Mouse (Mus musculus) Patski (cell line): Measurements from ENCODE around the gene Sh3bp1. TPM values are rescaled to one million over a fixed set of nuclear protein-coding genes. Genes with fewer than 3 reads are reported as not detected.

ENCODE experiments used
- ATAC-seq: fragments of 100-300 bp; one replicate; pipeline ENCODE4 v1.8.0; 2021
- CTCF ChIA-PET: fragments of 350-600 bp; sonication (Branson Sonifier 250); formaldehyde crosslinking; loops from one replicate; lab custom pipeline; 2022; ENCODE audit warnings: inconsistent platforms; lab: Charles Lee
- POLR2A ChIA-PET: fragments of 350-600 bp; sonication (Branson Sonifier 250); formaldehyde crosslinking; loops from one replicate; lab custom pipeline; 2022; ENCODE audit warnings: antibody characterized with exemption, inconsistent platforms; lab: Charles Lee
- DNase-seq: peaks from one replicate; pipeline ENCODE4 v3.0.0-alpha.2; 2011; ENCODE audit warnings: low read depth, low spot score
- H3K27me3 ChIP-seq: fragments of 371-371 bp; one replicate; pipeline ENCODE4 v1.5.1; 2021
- CTCF ChIP-seq: fragments of 100-300 bp; IDR thresholded peaks from one replicate; pipeline ENCODE4 v1.5.1; 2021
- in situ Hi-C: fragments of 300-500 bp; cut with MboI; formaldehyde crosslinking; loops from 3 replicates; pipeline ENCODE4 v1.11.1; 2018; ENCODE audit warnings: low pct_unique_long_range_greater_than_20kb, mixed read lengths
- polyA plus RNA-seq: library from polyadenylated mRNA; unstranded; gene quantifications from one replicate; pipeline ENCODE4 v1.2.3, GENCODE M21; 2021

Sh3bp1 gene
- polyA plus RNA-seq, 1 experiment from 2014 or later, result 13.6 TPM

- POLR2A ChIA-PET, result interaction anchor here (0.6 to 4.6 kb wide), 7 partner anchors 13 to 327 kb away, joined by 3 to 41 read pairs (median 4); partner anchors contain the start of genes Lgals1 and Nol12
- TF ChIP-seq CTCF, result no peak
- CTCF ChIA-PET, result interaction anchor here (1.4 to 5.7 kb wide), 8 partner anchors 9 to 57 kb away, joined by 3 to 136 read pairs (median 21); partner anchors contain the start of genes Lgals1 and Nol12
- in situ Hi-C loops, result no loop called here
- ATAC-seq (peak; percentile 7), DNase-seq (no peak)
- H3K27me3 ChIP-seq, result no peaks in the 10 kb centered on the region
Measured at GRCm38 (mm10) chr15:78914091-78914822, 14.7 kb downstream of the Sh3bp1 start.

GRCm38 (mm10) chr15:78914823-78915659, 15.5 kb downstream of the Sh3bp1 start:
- CTCF ChIA-PET, result interaction anchor here (1.0 to 5.7 kb wide), 16 partner anchors 10 to 115 kb away, joined by 3 to 136 read pairs (median 5); partner anchors contain the start of genes Lgals1, Nol12 and Triobp
- H3K27me3 ChIP-seq, result no peaks in the 10 kb centered on the region
- no peak for DNase-seq
- POLR2A ChIA-PET, result interaction anchor here (0.7 to 4.6 kb wide), 8 partner anchors 9 to 328 kb away, joined by 3 to 41 read pairs (median 6); partner anchors contain the start of genes Lgals1, Nol12 and Triobp
- in situ Hi-C loops, result loop anchor here (5.0 kb wide), 1 partner anchor 37 kb away; no protein-coding TSS in a partner anchor
- TF ChIP-seq CTCF, result no peak
- ATAC-seq, result no peak

- ChIA-PET POLR2A (interaction anchor here (0.9 to 4.6 kb wide), 6 partner anchors 9 to 31 kb away, joined by 3 to 41 read pairs (median 8); partner anchors contain the start of genes Lgals1, Nol12 and Triobp), CTCF (interaction anchor here (1.0 to 5.7 kb wide), 16 partner anchors 9 to 115 kb away, joined by 3 to 136 read pairs (median 5); partner anchors contain the start of genes Lgals1, Nol12 and Triobp)
- H3K27me3 ChIP-seq, result no peaks in the 10 kb centered on the region
- DNase-seq, result no peak
- no peak for TF ChIP-seq CTCF
- in situ Hi-C loops, result loop anchor here (5.0 kb wide), 1 partner anchor 37 kb away; no protein-coding TSS in a partner anchor
- no peak for ATAC-seq
Measured at GRCm38 (mm10) chr15:78915660-78916017, 16.1 kb downstream of the Sh3bp1 start.

- ATAC-seq (no peak), DNase-seq (no peak)
- in situ Hi-C loops, result loop anchor here (5.0 kb wide), 1 partner anchor 36 kb away; no protein-coding TSS in a partner anchor
- CTCF ChIA-PET, result interaction anchor here (0.7 to 5.7 kb wide), 18 partner anchors 9 to 156 kb away, joined by 3 to 136 read pairs (median 4); partner anchors contain the start of genes Lgals1, Nol12 and Triobp
- POLR2A ChIA-PET, result interaction anchor here (1.1 to 4.6 kb wide), 5 partner anchors 8 to 26 kb away, joined by 3 to 41 read pairs (median 8); partner anchors contain the start of genes Lgals1 and Nol12
- H3K27me3 ChIP-seq, result no peaks in the 10 kb centered on the region
- no peak for TF ChIP-seq CTCF
Measured at GRCm38 (mm10) chr15:78916052-78916826, 16.7 kb downstream of the Sh3bp1 start.

GRCm38 (mm10) chr15:78918126-78918525, 18.6 kb downstream of the Sh3bp1 start:
- no peak for ATAC-seq
- in situ Hi-C loops, result loop anchor here (5.0 kb wide), 1 partner anchor 34 kb away; no protein-coding TSS in a partner anchor
- no peaks in the 10 kb centered on the region for H3K27me3 ChIP-seq
- ChIA-PET POLR2A (no interaction called here), CTCF (interaction anchor here (5.0 kb wide), 1 partner anchor 14 kb away, joined by 19 read pairs; no protein-coding TSS in a partner anchor)
- TF ChIP-seq CTCF, result no peak
- no peak for DNase-seq

- ChIA-PET CTCF (interaction anchor here (1.0 to 5.0 kb wide), 4 partner anchors 12 to 152 kb away, joined by 3 to 19 read pairs (median 4); no protein-coding TSS in a partner anchor), POLR2A (no interaction called here)
- in situ Hi-C loops, result loop anchor here (5.0 kb wide), 1 partner anchor 32 kb away; no protein-coding TSS in a partner anchor
- H3K27me3 ChIP-seq, result no peaks in the 10 kb centered on the region
- no peak for ATAC-seq
- no peak for DNase-seq
- TF ChIP-seq CTCF, result no peak
Measured at GRCm38 (mm10) chr15:78919914-78920313, 20.3 kb downstream of the Sh3bp1 start.

- H3K27me3 ChIP-seq, result no peaks in the 10 kb centered on the region
- DNase-seq (no peak), ATAC-seq (no peak)
- POLR2A ChIA-PET, result interaction anchor here (1.3 kb wide), 1 partner anchor 12 kb away, joined by 3 read pairs; the partner anchor contains the start of gene Nol12
- CTCF ChIA-PET, result interaction anchor here (3.9 to 5.0 kb wide), 2 partner anchors 7 to 9 kb away, joined by 19 to 36 read pairs; no protein-coding TSS in a partner anchor
- no peak for TF ChIP-seq CTCF
- in situ Hi-C loops, result no loop called here
Measured at GRCm38 (mm10) chr15:78922700-78923099, 23.1 kb downstream of the Sh3bp1 start.

- POLR2A ChIA-PET, result no interaction called here
- ATAC-seq (no peak), DNase-seq (no peak)
- CTCF ChIA-PET, result interaction anchor here (1.9 to 3.9 kb wide), 2 partner anchors 8 to 19 kb away, joined by 5 to 36 read pairs; no protein-coding TSS in a partner anchor
- no peak for TF ChIP-seq CTCF
- in situ Hi-C loops, result no loop called here
- H3K27me3 ChIP-seq, result no peaks in the 10 kb centered on the region
Measured at GRCm38 (mm10) chr15:78923585-78923984, 24.0 kb downstream of the Sh3bp1 start.

- TF ChIP-seq CTCF, result no peak
- POLR2A ChIA-PET, result no interaction called here
- in situ Hi-C loops, result no loop called here
- H3K27me3 ChIP-seq, result no peaks in the 10 kb centered on the region
- DNase-seq (no peak), ATAC-seq (no peak)
- CTCF ChIA-PET, result interaction anchor here (1.1 to 3.9 kb wide), 4 partner anchors 8 to 18 kb away, joined by 3 to 36 read pairs (median 4); partner anchors contain the start of gene Pdxp
Measured at GRCm38 (mm10) chr15:78925129-78925528, 25.6 kb downstream of the Sh3bp1 start.
